Mouse (Mus musculus) intestine, embryonic 15.5 days (tissue): Measurements from ENCODE around the gene Cdc42ep2. TPM values are rescaled to one million over a fixed set of nuclear protein-coding genes. Genes with fewer than 3 reads are reported as not detected.

Experiments
- ATAC-seq: fragments of 200-750 bp; cut with Nextera tagmentation; 2 replicates; pipeline ENCODE4 v1.8.0; 2017; ENCODE audit warnings: moderate TSS enrichment, moderate library complexity
- H3K27ac ChIP-seq: fragments of 300-500 bp; sonication (generic); 2 replicates; pipeline ENCODE4 v1.5.1; 2015; ENCODE audit warnings: mild to moderate bottlenecking, inconsistent platforms
- H3K27me3 ChIP-seq: fragments of 300-500 bp; sonication (generic); replicated peaks from 2 replicates; pipeline ENCODE4 v1.6.1; 2015; ENCODE audit warnings: inconsistent platforms
- H3K36me3 ChIP-seq: fragments of 300-500 bp; sonication (generic); 2 replicates; pipeline ENCODE4 v1.6.1; 2015; ENCODE audit warnings: inconsistent platforms
- H3K4me1 ChIP-seq: fragments of 300-500 bp; sonication (generic); replicated peaks from 2 replicates; pipeline ENCODE4 v1.6.1; 2015; ENCODE audit warnings: inconsistent platforms
- H3K4me2 ChIP-seq: fragments of 300-500 bp; sonication (generic); replicated peaks from 2 replicates; pipeline ENCODE4 v1.6.1; 2015; ENCODE audit warnings: mild to moderate bottlenecking, inconsistent platforms
- H3K4me3 ChIP-seq: fragments of 300-500 bp; sonication (generic); replicated peaks from 2 replicates; pipeline ENCODE4 v1.5.1; 2015; ENCODE audit warnings: inconsistent platforms
- H3K9ac ChIP-seq: fragments of 300-500 bp; sonication (generic); 2 replicates; pipeline ENCODE4 v1.6.1; 2015; ENCODE audit warnings: inconsistent platforms
- H3K9me3 ChIP-seq: fragments of 300-500 bp; sonication (generic); 2 replicates; pipeline ENCODE4 v1.6.1; 2016; ENCODE audit warnings: inconsistent platforms
- WGBS: fragments of 180-500 bp; shearing (Covaris S2); methylation state at CpG from one replicate; pipeline ENCODE4 v1.1.7; 2015; 5-methylcytosine and 5-hydroxymethylcytosine counted together
- polyA plus RNA-seq: library from polyadenylated mRNA; unstranded; fragments of >200 nt; fragmentation: Nextera tagmentation; extraction: Ambion mirVana; gene quantifications from 2 replicates; pipeline ENCODE4 v1.2.1, GENCODE M21; 2015

Cdc42ep2 gene
- polyA plus RNA-seq, 1 experiment from 2014 or later = 12.4 TPM

DNA sequence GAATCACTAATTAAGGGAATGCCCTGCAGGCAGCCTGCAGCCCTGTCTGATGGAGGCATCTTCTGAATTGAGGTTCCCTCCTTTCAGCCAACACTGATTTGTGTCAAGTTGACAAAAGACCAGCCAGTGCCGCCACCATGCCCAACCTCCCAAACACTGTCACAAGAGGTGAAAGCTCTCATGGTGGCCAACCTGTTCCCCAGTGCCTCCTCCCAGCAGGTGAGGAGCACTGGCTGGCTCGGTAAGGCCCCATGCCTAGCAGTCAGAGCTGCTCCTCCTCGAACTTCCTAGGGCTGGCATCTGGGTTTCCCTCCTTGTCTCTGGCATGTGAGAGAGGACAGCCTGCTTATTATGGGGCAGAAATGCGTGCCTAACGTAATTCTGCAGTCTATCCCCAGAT lies 15.1 kb upstream of the Cdc42ep2 start:
- Histone ChIP-seq H3K4me1 (peaks cover 35% of the 10 kb centered on the region), H3K9me3 (no peaks in the 10 kb centered on the region), H3K4me2 (no peak overlapping the region), H3K9ac (no peak overlapping the region), H3K27ac (0 out of 2 replicates have a peak overlapping the region, but pooled peaks have one; percentile 24), H3K4me3 (no peak overlapping the region), H3K36me3 (peaks cover 7% of the 10 kb centered on the region; the same call in 1 of the 2 replicates), H3K27me3 (no peaks in the 10 kb centered on the region)
- 79% methylated on average over 5 of the region's 5 CpGs for WGBS
- no peak for ATAC-seq

DNA sequence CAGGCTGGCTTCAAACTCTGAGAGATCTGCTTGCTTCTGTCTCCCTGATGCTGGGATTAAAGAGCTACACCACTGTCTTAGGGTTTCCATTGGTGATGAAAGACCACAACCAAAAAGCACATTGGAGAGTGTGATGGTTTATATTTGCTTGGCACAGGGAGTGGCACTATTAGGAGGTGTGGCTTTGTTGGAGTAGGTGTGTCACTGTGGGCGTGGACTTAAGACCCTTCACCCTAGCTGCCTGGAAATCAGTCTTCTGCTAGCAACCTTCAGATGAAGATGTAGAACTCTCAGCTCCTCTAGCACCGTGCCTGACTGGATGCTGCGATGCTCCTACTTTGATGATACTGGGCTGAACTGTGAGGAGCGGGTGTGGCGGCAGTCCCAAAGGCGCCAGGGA lies 13.9 kb upstream of the Cdc42ep2 start:
- WGBS = 82% methylated on average over 6 of the region's 6 CpGs
- no peak overlapping the region for H3K4me3 ChIP-seq
- H3K36me3 ChIP-seq = peaks cover 7% of the 10 kb centered on the region; the same call in 1 of the 2 replicates

DNA sequence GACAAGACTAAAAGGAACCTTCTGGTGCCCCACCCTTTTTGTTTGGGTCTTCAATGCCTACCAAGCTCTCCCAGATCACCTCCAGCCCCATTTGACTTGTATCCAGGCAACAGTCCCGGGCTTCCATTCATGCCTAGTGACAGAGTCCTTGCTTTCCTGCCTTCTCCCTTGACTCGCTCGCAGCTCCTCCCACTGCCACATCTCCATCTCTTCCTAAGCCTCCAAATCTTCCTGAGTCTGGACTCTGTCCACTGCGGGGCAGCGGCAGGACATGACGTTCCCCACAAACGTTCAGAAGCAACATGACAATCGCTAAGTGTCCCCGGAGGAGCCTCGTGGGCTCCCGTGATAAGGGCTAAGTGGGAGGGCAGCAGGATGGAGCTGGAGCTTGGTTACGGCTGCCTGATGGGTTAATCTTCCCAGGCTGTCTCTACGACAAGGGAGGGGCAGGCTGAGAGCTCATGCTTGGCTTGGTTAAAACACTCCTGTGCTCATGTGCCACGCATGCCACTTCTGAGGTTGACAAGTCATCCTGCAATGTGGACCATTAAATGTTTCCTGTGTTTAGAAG lies 13.3 kb upstream of the Cdc42ep2 start:
- H3K27ac ChIP-seq = no peak overlapping the region
- ATAC-seq = no peak
- no peaks in the 10 kb centered on the region for H3K27me3 ChIP-seq
- no peak overlapping the region for H3K4me3 ChIP-seq
- H3K36me3 ChIP-seq = peaks cover 4% of the 10 kb centered on the region; the same call in 1 of the 2 replicates
- no peak overlapping the region for H3K9ac ChIP-seq
- no peak overlapping the region for H3K4me2 ChIP-seq
- WGBS = 22% methylated on average over 14 of the region's 14 CpGs
- peaks cover 35% of the 10 kb centered on the region for H3K4me1 ChIP-seq
- H3K9me3 ChIP-seq = no peaks in the 10 kb centered on the region

More for the DNA sequence above, 13.9 kb upstream of the Cdc42ep2 start:
- Histone ChIP-seq H3K27me3 (no peaks in the 10 kb centered on the region), H3K9me3 (no peaks in the 10 kb centered on the region), H3K27ac (no peak overlapping the region), H3K4me1 (peaks cover 35% of the 10 kb centered on the region), H3K4me2 (no peak overlapping the region), H3K9ac (no peak overlapping the region)
- ATAC-seq = no peak

DNA sequence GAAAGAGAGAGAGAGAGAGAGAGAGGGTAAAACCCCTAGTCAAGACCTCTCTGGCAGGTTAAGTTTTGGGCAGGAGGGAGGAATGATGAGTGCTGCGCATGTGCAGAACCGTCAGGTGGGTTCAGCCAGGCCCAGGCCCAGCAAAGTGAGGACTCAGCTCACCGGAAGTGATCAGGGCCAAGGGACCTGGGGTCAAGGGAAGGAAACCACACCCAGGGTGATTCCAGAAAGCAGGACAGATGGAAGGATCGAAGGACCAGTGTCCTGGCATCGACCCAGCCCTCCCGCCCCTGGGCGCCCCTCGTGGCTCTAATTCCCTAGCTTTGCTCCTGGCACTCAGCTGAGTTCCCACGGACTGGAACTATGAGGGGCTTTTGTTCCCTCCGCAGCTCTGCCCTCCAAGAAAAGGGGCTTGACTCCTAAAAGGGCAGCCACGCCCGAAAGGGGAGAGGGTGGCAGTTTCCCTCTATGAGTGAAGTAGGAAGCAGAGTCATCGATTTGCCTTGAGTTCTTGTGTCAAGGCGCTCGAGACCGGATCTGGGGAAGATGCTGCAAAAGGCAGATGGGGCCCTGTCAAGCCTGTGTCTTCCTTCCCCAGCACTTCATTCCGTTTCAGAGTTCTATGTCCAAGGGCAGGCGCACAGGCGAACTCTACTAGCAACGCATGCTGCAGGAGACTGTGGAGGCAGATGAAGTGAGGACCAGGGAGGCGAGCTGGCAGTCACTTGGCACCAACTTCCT lies 12.6 kb upstream of the Cdc42ep2 start:
- no peaks in the 10 kb centered on the region for H3K27me3 ChIP-seq
- H3K4me2 ChIP-seq = no peak overlapping the region
- H3K27ac ChIP-seq = no peak overlapping the region
- H3K4me3 ChIP-seq = no peak overlapping the region
- no peak overlapping the region for H3K9ac ChIP-seq
- peaks cover 35% of the 10 kb centered on the region for H3K4me1 ChIP-seq
- 74% methylated on average over 21 of the region's 21 CpGs for WGBS
- ATAC-seq = no peak
- H3K36me3 ChIP-seq = peaks cover 4% of the 10 kb centered on the region; the same call in 1 of the 2 replicates
- H3K9me3 ChIP-seq = no peaks in the 10 kb centered on the region

DNA sequence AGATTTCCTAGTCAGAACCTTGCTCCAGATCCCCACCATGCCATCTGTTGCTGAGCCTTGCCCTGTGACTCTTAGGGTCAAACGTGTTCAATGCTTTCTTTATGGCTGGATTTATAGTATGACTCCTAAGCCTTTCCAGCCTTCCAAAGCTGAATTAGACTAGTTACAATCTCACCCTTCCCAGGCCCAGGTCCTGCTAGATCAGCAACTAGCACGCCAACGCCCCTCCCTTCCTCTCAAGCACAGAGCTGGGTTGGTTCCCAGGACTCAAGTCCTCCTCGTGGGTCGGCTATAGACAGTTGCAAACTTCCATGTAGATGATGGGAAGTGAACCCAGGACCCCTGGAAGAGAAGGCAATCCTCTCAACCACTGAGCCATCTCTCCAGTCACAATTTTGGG lies 11.1 kb upstream of the Cdc42ep2 start:
- no peak overlapping the region for H3K4me2 ChIP-seq
- no peaks in the 10 kb centered on the region for H3K9me3 ChIP-seq
- H3K27ac ChIP-seq = peak overlapping the region; percentile 61
- no peak overlapping the region for H3K4me3 ChIP-seq
- H3K36me3 ChIP-seq = no peaks in the 10 kb centered on the region
- no peak for ATAC-seq
- no peak overlapping the region for H3K9ac ChIP-seq
- H3K27me3 ChIP-seq = no peaks in the 10 kb centered on the region
- 38% methylated on average over 5 of the region's 5 CpGs for WGBS
- H3K4me1 ChIP-seq = peaks cover 36% of the 10 kb centered on the region

DNA sequence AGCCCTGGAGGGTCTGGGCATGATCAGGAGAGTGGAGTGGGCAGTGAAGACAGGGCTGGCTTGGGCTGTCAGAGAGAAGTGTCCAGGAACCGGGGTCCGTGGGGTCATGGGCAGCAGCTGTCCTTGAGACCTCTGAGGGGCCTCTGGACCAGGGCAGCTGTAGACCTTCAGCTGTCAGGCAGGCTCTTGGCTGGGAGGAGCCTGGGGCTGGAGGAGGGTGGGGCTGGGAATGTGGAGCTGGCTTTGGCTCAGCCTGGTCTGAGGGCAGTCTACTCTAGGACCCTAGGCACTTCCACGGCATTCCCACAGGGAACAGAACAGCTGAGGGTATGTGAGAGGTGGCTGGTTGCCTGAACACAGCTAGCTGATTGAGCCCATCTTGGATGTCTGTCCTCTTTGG lies 10.7 kb upstream of the Cdc42ep2 start:
- no peak overlapping the region for H3K9ac ChIP-seq
- peaks cover 38% of the 10 kb centered on the region for H3K4me1 ChIP-seq
- peak overlapping the region; percentile 28; the same call in 1 of the 2 replicates for H3K27ac ChIP-seq
- peak; percentile 88 for ATAC-seq
- H3K36me3 ChIP-seq = no peaks in the 10 kb centered on the region
- 0 out of 2 replicates have a peak overlapping the region, but pooled peaks have one; percentile 15 for H3K4me2 ChIP-seq
- 13% methylated on average over 3 of the region's 3 CpGs for WGBS
- no peaks in the 10 kb centered on the region for H3K9me3 ChIP-seq
- no peak overlapping the region for H3K4me3 ChIP-seq
- no peaks in the 10 kb centered on the region for H3K27me3 ChIP-seq

DNA sequence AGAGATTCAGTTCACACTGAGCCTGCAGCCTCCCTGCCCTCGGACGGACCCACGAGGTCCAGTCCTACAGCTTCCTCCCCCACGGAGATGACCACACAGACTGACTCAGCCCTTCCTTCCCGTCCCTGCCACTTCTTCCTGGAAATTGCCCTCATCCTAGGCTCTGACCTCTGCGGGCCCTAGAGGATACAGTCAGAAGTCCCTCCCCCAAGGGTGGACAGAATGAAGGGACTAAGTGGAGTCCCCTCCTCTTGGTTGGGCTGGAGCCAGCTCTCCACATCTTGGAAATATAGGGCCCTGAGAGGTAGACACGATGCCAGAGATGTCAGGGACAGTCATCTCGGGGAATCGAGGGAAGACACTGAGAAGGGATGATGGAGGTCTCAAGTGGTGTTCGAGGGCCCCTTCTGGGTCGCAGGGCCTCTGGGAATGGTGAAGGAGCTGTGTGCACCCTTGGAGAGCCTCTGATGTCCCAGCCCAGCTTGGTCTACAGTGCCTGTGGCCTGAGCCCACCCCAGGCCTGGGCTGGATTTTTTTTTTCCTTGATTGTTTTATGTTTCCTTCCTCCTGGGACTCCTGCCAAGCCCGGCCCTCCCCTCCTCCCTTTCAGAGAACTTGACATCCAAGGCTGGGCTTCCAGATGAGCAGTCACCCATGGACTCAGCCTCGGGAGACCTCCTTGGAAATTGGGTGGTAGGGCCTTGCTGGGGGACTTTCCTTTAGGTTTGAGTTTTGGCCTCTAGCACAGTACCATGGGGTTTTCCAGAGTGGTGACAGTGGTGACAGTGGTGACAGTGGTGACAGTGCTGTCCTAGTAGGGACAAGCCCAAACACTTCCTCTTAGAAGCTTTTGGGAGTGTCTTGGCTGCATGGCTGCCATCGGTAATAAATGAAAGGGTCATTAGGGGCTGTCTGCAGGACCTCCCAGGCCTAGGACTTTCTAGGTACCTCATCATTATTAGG lies 5.3 kb upstream of the Cdc42ep2 start:
- H3K9ac ChIP-seq = no peak overlapping the region

DNA sequence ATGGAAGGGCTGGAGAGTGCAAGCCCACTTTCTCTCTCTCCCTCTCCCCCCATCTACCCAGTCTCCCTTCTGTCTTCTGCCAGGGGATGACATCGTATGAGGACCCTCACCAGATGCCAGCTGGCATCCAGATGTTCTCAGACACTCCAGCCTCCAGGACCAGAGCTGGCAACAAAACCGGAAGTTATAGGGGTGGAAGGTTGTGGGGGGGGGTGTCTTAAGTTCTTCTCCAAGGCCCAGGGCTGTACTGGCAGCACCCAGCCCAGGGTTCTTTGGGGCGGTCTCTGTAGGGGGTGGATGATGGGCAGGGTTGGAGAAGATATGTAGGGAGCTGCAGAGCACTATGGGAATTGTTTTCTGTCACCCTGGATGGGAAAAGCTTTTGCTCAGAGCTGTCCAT lies 3.9 kb upstream of the Cdc42ep2 start:
- Histone ChIP-seq H3K9ac (no peak overlapping the region), H3K36me3 (no peaks in the 10 kb centered on the region), H3K4me2 (no peak overlapping the region), H3K9me3 (no peaks in the 10 kb centered on the region), H3K4me1 (peaks cover 36% of the 10 kb centered on the region), H3K4me3 (no peak overlapping the region), H3K27me3 (no peaks in the 10 kb centered on the region), H3K27ac (no peak overlapping the region)
- ATAC-seq = no peak
- WGBS = 35% methylated on average over 3 of the region's 3 CpGs

More for the DNA sequence above, 5.3 kb upstream of the Cdc42ep2 start:
- ATAC-seq = peak; percentile 56
- Histone ChIP-seq H3K4me3 (no peak overlapping the region), H3K27ac (peak overlapping the region; percentile 57), H3K36me3 (no peaks in the 10 kb centered on the region), H3K9me3 (no peaks in the 10 kb centered on the region), H3K4me1 (peaks cover 38% of the 10 kb centered on the region), H3K4me2 (peak overlapping the region; percentile 4; the same call in 1 of the 2 replicates), H3K27me3 (no peaks in the 10 kb centered on the region)
- WGBS = 46% methylated on average over 14 of the region's 14 CpGs

DNA sequence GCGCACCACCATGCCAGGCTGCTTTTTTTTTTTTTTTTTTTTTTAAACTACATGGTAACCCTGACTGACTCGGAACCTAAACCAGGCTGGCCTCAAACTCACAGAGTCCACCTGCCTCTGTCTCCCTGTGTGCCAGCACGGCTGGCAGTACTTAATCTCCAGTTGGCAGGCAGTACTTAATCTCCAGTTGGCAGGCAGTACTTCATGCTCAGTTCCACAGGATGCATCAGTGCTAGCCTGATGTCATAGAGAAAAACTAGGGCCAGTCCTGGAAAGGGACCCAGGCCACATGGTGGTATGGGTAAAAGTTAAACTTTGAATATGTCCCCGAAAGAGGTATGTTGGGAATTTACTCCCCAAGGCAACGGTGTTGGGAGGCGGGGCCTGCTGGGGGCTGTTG lies 3.5 kb upstream of the Cdc42ep2 start:
- no peak overlapping the region for H3K27ac ChIP-seq
- 62% methylated on average over 6 of the region's 6 CpGs for WGBS

DNA sequence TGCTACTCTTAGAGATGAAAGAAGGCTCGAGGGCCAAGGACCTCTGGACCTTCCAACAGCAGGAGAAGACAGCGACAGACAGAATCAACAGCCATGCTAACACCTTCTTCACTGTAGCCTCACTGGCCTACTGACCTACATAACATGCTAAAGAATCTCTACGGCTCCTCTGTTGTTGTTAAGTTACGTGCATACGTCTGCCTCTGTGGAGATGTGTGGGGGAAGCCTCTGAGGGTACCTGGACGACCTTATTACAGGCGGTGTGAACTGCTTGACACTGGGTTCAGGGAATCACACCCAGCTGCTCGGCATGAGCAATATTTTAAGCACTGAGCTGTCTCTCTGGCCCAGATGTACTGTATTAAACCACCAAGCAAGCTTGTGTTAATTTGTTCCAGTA lies 2.9 kb upstream of the Cdc42ep2 start:
- ATAC-seq = no peak

More for the DNA sequence above, 3.5 kb upstream of the Cdc42ep2 start:
- Histone ChIP-seq H3K36me3 (no peaks in the 10 kb centered on the region), H3K9ac (no peak overlapping the region), H3K4me3 (no peak overlapping the region), H3K4me2 (no peak overlapping the region), H3K4me1 (peaks cover 38% of the 10 kb centered on the region), H3K9me3 (no peaks in the 10 kb centered on the region), H3K27me3 (no peaks in the 10 kb centered on the region)
- ATAC-seq = no peak

DNA sequence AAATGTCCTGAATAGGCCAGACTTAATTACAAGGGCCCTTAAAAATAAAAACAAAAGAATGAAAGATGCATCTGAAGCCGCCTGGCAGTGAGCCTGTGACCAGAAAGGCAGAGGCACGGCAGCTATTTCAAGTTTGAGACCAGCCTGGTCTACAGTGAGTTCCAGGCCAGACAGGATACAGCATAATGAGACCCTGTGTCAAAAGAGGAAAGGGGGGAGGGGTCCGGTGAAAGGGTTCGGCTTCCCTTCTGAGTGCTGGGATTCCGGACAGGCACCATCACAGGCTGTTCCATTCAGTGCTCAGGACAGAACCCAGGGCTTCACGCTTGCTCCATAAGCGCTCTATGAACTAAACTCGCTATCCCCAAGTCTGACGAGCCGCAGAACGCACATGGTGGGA lies 2.4 kb upstream of the Cdc42ep2 start:
- no peak overlapping the region for H3K27ac ChIP-seq
- H3K4me1 ChIP-seq = peaks cover 46% of the 10 kb centered on the region
- H3K9ac ChIP-seq = no peak overlapping the region
- H3K36me3 ChIP-seq = no peaks in the 10 kb centered on the region
- H3K9me3 ChIP-seq = no peaks in the 10 kb centered on the region
- H3K27me3 ChIP-seq = no peaks in the 10 kb centered on the region
- no peak for ATAC-seq
- 73% methylated on average over 11 of the region's 11 CpGs for WGBS
- H3K4me2 ChIP-seq = no peak overlapping the region
- no peak overlapping the region for H3K4me3 ChIP-seq

More for the DNA sequence above, 2.9 kb upstream of the Cdc42ep2 start:
- Histone ChIP-seq H3K36me3 (no peaks in the 10 kb centered on the region), H3K4me3 (no peak overlapping the region), H3K27me3 (no peaks in the 10 kb centered on the region), H3K9ac (no peak overlapping the region), H3K4me1 (peaks cover 41% of the 10 kb centered on the region), H3K27ac (no peak overlapping the region), H3K9me3 (no peaks in the 10 kb centered on the region), H3K4me2 (no peak overlapping the region)
- 76% methylated on average over 8 of the region's 8 CpGs for WGBS
